Mouse (Mus musculus) T-helper 17 cell (primary cell): ENCODE measurements at regions not wholly inside any gene's neighbourhood (a gene's known extent, or its start where the extent isn't known, plus 50 kb on each side); places are given as distances from the start of the nearest gene placed in this dataset.

Source experiments
- in situ Hi-C, 2 experiments: fragments of 300-600 bp; cut with MboI, MseI; formaldehyde crosslinking; loops; 1 replicate in 1 of 2; 2 replicates in 1 of 2; pipeline ENCODE4 v1.15.1; 2025; ENCODE audit warnings: high pct_unique_total_duplicates in 2 of 2

- in situ Hi-C loops = loop anchor here in 1 of 2 experiments (10.0 kb wide), 1 partner anchor 938 kb away; no protein-coding TSS in a partner anchor
Observed at GRCm38 (mm10) chr3:44423166-44423565, 955.0 kb upstream of the Pcdh10 start.

GRCm38 (mm10) chr3:44468078-44468477, 910.1 kb upstream of the Pcdh10 start:
- in situ Hi-C loops = no loop called here
